Mouse (Mus musculus) CH12.LX (cell line): ENCODE results near the gene Olfr1191-ps1. TPM values are rescaled to one million over a fixed set of nuclear protein-coding genes. Genes with fewer than 3 reads are reported as not detected.

Source experiments
- polyA plus RNA-seq: library from polyadenylated mRNA; unstranded; fragments of >175 nt; gene quantifications from 2 replicates; pipeline ENCODE4 v1.2.1, GENCODE M21; 2012; ENCODE audit warnings: low read depth; ENCODE audit not compliant: insufficient read length
- total RNA-seq, 2 experiments: library from RNA; depleted of rRNA; stranded (reverse); fragments of 300-350 nt in 1 of 2; fragments of >200 nt in 1 of 2; gene quantifications; 2 replicates each; pipeline ENCODE4 v1.2.3; 2012 to 2014

Olfr1191-ps1 gene
- total and polyA plus RNA-seq, 3 experiments: not detected

Other genes with a start within 250 kb of the Olfr1191-ps1 start
Only the 20 nearest of the 23 such genes appear.
- gene Olfr1181, start 214.4 kb upstream of the Olfr1191-ps1 start, total RNA-seq (2012; rRNA removed): not detected in 2 replicates
- not detected in 2 replicates for gene Olfr1181, start 214.4 kb upstream of the Olfr1191-ps1 start, total RNA-seq (2014; rRNA removed)
- gene Olfr1181, start 214.4 kb upstream of the Olfr1191-ps1 start, polyA plus RNA-seq: not detected in 2 replicates
- gene Gm13757, start 191.4 kb upstream of the Olfr1191-ps1 start, total RNA-seq (2012; rRNA removed): not detected in 2 replicates
- not detected in 2 replicates for gene Gm13757, start 191.4 kb upstream of the Olfr1191-ps1 start, total RNA-seq (2014; rRNA removed)
- not detected in 2 replicates for gene Gm13757, start 191.4 kb upstream of the Olfr1191-ps1 start, polyA plus RNA-seq
- gene Olfr1183, start 185.7 kb upstream of the Olfr1191-ps1 start, total RNA-seq (2012; rRNA removed): not detected in 2 replicates
- gene Olfr1183, start 185.7 kb upstream of the Olfr1191-ps1 start, total RNA-seq (2014; rRNA removed): not detected in 2 replicates
- not detected in 2 replicates for gene Olfr1183, start 185.7 kb upstream of the Olfr1191-ps1 start, polyA plus RNA-seq
- not detected in 2 replicates for gene Olfr1184, start 156.9 kb upstream of the Olfr1191-ps1 start, total RNA-seq (2012; rRNA removed)
- gene Olfr1184, start 156.9 kb upstream of the Olfr1191-ps1 start, total RNA-seq (2014; rRNA removed): not detected in 2 replicates
- not detected in 2 replicates for gene Olfr1184, start 156.9 kb upstream of the Olfr1191-ps1 start, polyA plus RNA-seq
- not detected in 2 replicates for gene Olfr1185-ps1, start 147.2 kb upstream of the Olfr1191-ps1 start, total RNA-seq (2012; rRNA removed)
- not detected in 2 replicates for gene Olfr1185-ps1, start 147.2 kb upstream of the Olfr1191-ps1 start, total RNA-seq (2014; rRNA removed)
- not detected in 2 replicates for gene Olfr1185-ps1, start 147.2 kb upstream of the Olfr1191-ps1 start, polyA plus RNA-seq
- not detected in 2 replicates for gene Olfr1186, start 122.0 kb upstream of the Olfr1191-ps1 start, total RNA-seq (2012; rRNA removed)
- gene Olfr1186, start 122.0 kb upstream of the Olfr1191-ps1 start, total RNA-seq (2014; rRNA removed): not detected in 2 replicates
- not detected in 2 replicates for gene Olfr1186, start 122.0 kb upstream of the Olfr1191-ps1 start, polyA plus RNA-seq
- not detected in 2 replicates for gene Olfr1188, start 83.6 kb upstream of the Olfr1191-ps1 start, total RNA-seq (2012; rRNA removed)
- gene Olfr1188, start 83.6 kb upstream of the Olfr1191-ps1 start, total RNA-seq (2014; rRNA removed): not detected in 2 replicates
- gene Olfr1188, start 83.6 kb upstream of the Olfr1191-ps1 start, polyA plus RNA-seq: not detected in 2 replicates
- gene Olfr1189, start 54.1 kb upstream of the Olfr1191-ps1 start, total RNA-seq (2012; rRNA removed): not detected in 2 replicates
- gene Olfr1189, start 54.1 kb upstream of the Olfr1191-ps1 start, total RNA-seq (2014; rRNA removed): not detected in 2 replicates
- gene Olfr1189, start 54.1 kb upstream of the Olfr1191-ps1 start, polyA plus RNA-seq: not detected in 2 replicates
- not detected in 2 replicates for gene Olfr1192-ps1, start 8.0 kb downstream of the Olfr1191-ps1 start, total RNA-seq (2012; rRNA removed)
- not detected in 2 replicates for gene Olfr1192-ps1, start 8.0 kb downstream of the Olfr1191-ps1 start, total RNA-seq (2014; rRNA removed)
- gene Olfr1192-ps1, start 8.0 kb downstream of the Olfr1191-ps1 start, polyA plus RNA-seq: not detected in 2 replicates
- not detected in 2 replicates for gene Olfr1193, start 35.1 kb downstream of the Olfr1191-ps1 start, total RNA-seq (2012; rRNA removed)
- gene Olfr1193, start 35.1 kb downstream of the Olfr1191-ps1 start, total RNA-seq (2014; rRNA removed): not detected in 2 replicates
- gene Olfr1193, start 35.1 kb downstream of the Olfr1191-ps1 start, polyA plus RNA-seq: not detected in 2 replicates
- gene Olfr1195, start 48.6 kb downstream of the Olfr1191-ps1 start, total RNA-seq (2012; rRNA removed): not detected in 2 replicates
- gene Olfr1195, start 48.6 kb downstream of the Olfr1191-ps1 start, total RNA-seq (2014; rRNA removed): not detected in 2 replicates
- not detected in 2 replicates for gene Olfr1195, start 48.6 kb downstream of the Olfr1191-ps1 start, polyA plus RNA-seq
- not detected in 2 replicates for gene Olfr1196, start 64.1 kb downstream of the Olfr1191-ps1 start, total RNA-seq (2012; rRNA removed)
- gene Olfr1196, start 64.1 kb downstream of the Olfr1191-ps1 start, total RNA-seq (2014; rRNA removed): not detected in 2 replicates
- gene Olfr1196, start 64.1 kb downstream of the Olfr1191-ps1 start, polyA plus RNA-seq: not detected in 2 replicates
- not detected in 2 replicates for gene Olfr1197, start 91.8 kb downstream of the Olfr1191-ps1 start, total RNA-seq (2012; rRNA removed)
- not detected in 2 replicates for gene Olfr1197, start 91.8 kb downstream of the Olfr1191-ps1 start, total RNA-seq (2014; rRNA removed)
- not detected in 2 replicates for gene Olfr1197, start 91.8 kb downstream of the Olfr1191-ps1 start, polyA plus RNA-seq
- not detected in 2 replicates for gene Olfr1198, start 110.8 kb downstream of the Olfr1191-ps1 start, total RNA-seq (2012; rRNA removed)
- gene Olfr1198, start 110.8 kb downstream of the Olfr1191-ps1 start, total RNA-seq (2014; rRNA removed): not detected in 2 replicates
- not detected in 2 replicates for gene Olfr1198, start 110.8 kb downstream of the Olfr1191-ps1 start, polyA plus RNA-seq
- gene Olfr1199, start 119.9 kb downstream of the Olfr1191-ps1 start, total RNA-seq (2012; rRNA removed): not detected in 2 replicates
- not detected in 2 replicates for gene Olfr1199, start 119.9 kb downstream of the Olfr1191-ps1 start, total RNA-seq (2014; rRNA removed)
- gene Olfr1199, start 119.9 kb downstream of the Olfr1191-ps1 start, polyA plus RNA-seq: not detected in 2 replicates
- not detected in 2 replicates for gene Olfr1200, start 129.9 kb downstream of the Olfr1191-ps1 start, total RNA-seq (2012; rRNA removed)
- not detected in 2 replicates for gene Olfr1200, start 129.9 kb downstream of the Olfr1191-ps1 start, total RNA-seq (2014; rRNA removed)
- gene Olfr1200, start 129.9 kb downstream of the Olfr1191-ps1 start, polyA plus RNA-seq: not detected in 2 replicates
- not detected in 2 replicates for gene Olfr1201, start 152.5 kb downstream of the Olfr1191-ps1 start, total RNA-seq (2012; rRNA removed)
- gene Olfr1201, start 152.5 kb downstream of the Olfr1191-ps1 start, total RNA-seq (2014; rRNA removed): not detected in 2 replicates
- gene Olfr1201, start 152.5 kb downstream of the Olfr1191-ps1 start, polyA plus RNA-seq: not detected in 2 replicates
- gene Olfr1202, start 174.0 kb downstream of the Olfr1191-ps1 start, total RNA-seq (2012; rRNA removed): not detected in 2 replicates
- not detected in 2 replicates for gene Olfr1202, start 174.0 kb downstream of the Olfr1191-ps1 start, total RNA-seq (2014; rRNA removed)
- not detected in 2 replicates for gene Olfr1202, start 174.0 kb downstream of the Olfr1191-ps1 start, polyA plus RNA-seq
- gene Olfr1205, start 189.2 kb downstream of the Olfr1191-ps1 start, total RNA-seq (2012; rRNA removed): not detected in 2 replicates
- not detected in 2 replicates for gene Olfr1205, start 189.2 kb downstream of the Olfr1191-ps1 start, total RNA-seq (2014; rRNA removed)
- gene Olfr1205, start 189.2 kb downstream of the Olfr1191-ps1 start, polyA plus RNA-seq: not detected in 2 replicates
- gene Olfr1204, start 208.8 kb downstream of the Olfr1191-ps1 start, total RNA-seq (2012; rRNA removed): not detected in 2 replicates
- not detected in 2 replicates for gene Olfr1204, start 208.8 kb downstream of the Olfr1191-ps1 start, total RNA-seq (2014; rRNA removed)
- gene Olfr1204, start 208.8 kb downstream of the Olfr1191-ps1 start, polyA plus RNA-seq: not detected in 2 replicates